Mouse (Mus musculus) brain, embryonic 14.5 days (tissue): ENCODE data around the gene Olfr643. TPM values are rescaled to one million over a fixed set of nuclear protein-coding genes. Genes with fewer than 3 reads are reported as not detected.

Experiments used
- DNase-seq: peaks from one replicate; pipeline ENCODE4 v3.0.0-alpha.2; 2011; ENCODE audit warnings: low read depth
- CTCF ChIP-seq: fragments of 200-500 bp; IDR thresholded peaks from 2 replicates; pipeline ENCODE4 v1.5.1; 2012; ENCODE audit warnings: inconsistent platforms, mild to moderate bottlenecking, moderate library complexity, borderline replicate concordance; ENCODE audit not compliant: insufficient read depth, insufficient read length; ENCODE audit errors: extremely low read depth
- POLR2A ChIP-seq: fragments of 200-500 bp; IDR thresholded peaks from 2 replicates; pipeline ENCODE4 v1.6.1; 2012; ENCODE audit warnings: mild to moderate bottlenecking, inconsistent platforms, borderline replicate concordance; ENCODE audit not compliant: poor library complexity, insufficient read depth, insufficient read length, severe bottlenecking; ENCODE audit errors: extremely low read depth
- polyA plus RNA-seq: library from polyadenylated mRNA; depleted of rRNA; stranded (reverse); fragments of >200 nt; gene quantifications from 2 replicates; pipeline ENCODE4 v1.2.3, GENCODE M21; 2012; rRNA removed

Olfr643 gene
- not detected in 2 replicates for polyA plus RNA-seq

DNA sequence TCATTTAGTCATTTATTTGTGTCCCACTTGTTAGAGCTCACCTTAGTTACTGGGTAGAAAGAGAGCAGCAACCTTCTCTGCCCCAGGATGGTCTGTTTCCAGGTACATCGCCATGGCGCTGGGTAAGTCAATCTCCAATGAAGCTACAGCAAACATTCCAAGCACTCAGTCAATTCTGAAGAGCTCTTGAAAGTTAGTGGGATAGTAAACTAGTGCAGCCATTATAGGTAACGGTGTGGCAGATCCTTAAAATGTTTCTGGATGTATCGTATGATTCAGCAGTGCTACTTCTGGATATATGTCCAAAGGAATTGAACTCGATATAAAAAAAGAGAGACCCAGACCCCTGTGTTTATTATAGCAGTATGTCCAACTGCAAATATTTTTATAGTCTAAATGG is at the start of gene Olfr643:
Gene Olfr643 (minus strand): TSS at position 101 of the 400 bp plus-strand sequence.
- DNase-seq = no peak
- TF ChIP-seq POLR2A (no peak), CTCF (no peak)

DNA sequence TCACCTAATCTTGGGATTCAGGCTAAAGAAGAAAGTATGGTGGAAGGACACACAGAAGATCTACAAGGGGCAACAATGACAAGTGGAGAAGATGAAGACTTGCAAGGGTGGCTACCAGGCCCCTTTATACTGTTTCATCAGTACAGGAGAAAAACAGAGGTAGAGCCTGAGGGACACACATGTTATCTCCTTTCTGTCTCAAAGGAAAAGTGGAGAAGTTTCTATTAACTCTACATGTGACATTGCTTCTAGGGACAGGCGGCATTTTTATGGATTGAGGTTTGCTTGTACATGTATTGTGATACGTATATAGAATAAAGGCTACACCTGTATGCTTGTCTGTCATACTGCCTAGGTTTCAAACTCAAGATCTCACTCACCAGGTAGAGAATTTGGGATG is 46.1 kb upstream of the Olfr643 start, which contains the start of gene Olfr648:
Gene Olfr648 (minus strand): TSS at position 101 of the 400 bp plus-strand sequence.
- TF ChIP-seq POLR2A (no peak), CTCF (no peak)
- no peak for DNase-seq

DNA sequence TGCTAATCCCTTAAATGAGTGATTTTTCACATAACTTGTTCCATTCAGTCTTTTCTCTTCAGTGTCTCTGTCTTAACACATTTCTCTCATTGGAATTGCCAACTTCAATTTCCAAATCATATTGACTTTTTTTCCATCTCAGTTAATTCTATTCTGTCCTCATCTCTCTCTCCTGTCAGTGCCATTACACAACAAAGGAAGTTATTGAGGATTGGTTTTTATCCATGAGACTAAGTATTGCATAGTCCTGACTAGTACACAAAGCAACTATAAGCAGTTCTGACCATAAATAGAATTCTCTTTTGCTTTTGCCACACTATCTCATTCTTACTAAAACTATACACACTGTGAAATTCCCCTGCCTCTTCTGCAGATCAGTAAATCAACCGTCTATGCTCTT is 41.9 kb upstream of the Olfr643 start:
- DNase-seq = no peak
- TF ChIP-seq CTCF (no peak), POLR2A (no peak)

DNA sequence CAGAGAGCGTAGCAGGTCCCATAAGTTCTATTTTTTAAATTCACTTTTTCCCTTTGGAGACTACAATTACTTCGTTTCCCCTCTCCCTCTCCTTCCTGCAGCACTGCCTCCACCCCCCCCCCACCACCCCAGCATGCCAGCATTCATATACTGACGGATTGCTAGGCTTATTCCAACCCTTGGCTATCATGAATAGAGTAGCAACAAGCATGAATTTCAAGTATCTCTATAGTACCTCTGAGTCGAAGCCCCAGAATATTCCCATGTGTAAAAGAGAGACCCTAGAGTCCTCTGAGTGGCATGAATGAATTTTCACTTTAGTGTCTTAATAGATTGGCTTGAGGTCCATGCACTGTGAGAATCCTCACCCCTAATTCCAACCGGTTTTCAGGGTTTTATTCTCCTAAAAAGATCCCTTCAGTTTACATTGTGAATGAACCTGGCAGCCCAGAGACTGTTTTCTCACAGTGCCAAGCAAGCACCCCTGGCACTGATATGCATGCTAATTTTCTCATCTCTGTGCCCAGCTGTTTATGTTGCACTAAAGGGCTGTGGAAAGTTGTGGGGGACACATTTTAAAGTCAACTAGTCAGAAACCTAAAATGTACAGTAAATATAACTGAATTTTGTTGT is 41.3 kb upstream of the Olfr643 start:
- DNase-seq = no peak
- TF ChIP-seq CTCF = no peak
- TF ChIP-seq POLR2A = no peak

DNA sequence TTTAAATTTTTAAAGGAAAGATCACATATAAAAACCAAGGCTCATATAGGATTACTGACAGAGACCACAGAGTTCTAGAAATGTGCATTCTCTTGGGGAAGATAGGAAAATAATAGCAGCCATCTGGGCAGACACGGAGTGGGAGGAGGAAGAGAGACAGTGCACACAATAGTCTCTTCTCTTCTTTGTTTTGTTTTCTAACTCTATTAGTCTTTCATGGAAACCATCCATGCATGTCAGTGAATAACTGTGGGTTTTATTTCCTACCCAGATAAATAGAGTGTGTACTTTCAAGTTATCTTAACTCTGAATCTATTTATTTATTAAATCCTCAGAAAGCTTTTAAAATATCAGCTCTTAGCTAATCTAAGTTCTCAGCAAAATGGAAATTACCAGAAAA is 37.9 kb upstream of the Olfr643 start:
- TF ChIP-seq POLR2A (no peak), CTCF (no peak)
- no peak for DNase-seq

DNA sequence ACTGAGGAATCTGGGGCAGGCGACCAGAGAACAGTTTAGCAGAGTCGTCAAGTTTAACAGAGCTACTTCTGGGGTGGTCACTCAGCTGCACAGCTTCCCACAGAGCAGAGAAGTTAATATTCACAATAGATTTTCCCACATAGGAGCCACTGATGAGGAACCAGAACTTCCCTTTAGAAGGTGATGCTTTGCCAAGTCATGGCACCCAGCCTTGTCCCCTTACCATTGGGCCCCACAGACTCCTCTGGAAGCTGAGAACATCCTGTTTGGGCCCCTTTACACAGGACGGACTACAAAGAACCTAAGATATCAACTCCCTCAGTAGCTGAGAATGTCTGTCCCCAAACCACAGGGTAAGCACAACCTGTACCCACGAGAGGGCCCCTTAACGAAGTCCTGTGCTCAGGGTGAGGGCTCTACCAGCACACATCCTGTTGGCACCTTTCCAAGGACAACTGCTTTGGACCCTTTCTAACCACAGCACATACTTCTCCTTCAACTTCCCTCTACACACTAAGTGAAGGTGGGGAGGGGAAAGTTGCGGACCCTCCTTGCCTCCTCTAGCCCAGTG is 32.5 kb upstream of the Olfr643 start:
- no peak for DNase-seq
- TF ChIP-seq CTCF (no peak), POLR2A (no peak)

DNA sequence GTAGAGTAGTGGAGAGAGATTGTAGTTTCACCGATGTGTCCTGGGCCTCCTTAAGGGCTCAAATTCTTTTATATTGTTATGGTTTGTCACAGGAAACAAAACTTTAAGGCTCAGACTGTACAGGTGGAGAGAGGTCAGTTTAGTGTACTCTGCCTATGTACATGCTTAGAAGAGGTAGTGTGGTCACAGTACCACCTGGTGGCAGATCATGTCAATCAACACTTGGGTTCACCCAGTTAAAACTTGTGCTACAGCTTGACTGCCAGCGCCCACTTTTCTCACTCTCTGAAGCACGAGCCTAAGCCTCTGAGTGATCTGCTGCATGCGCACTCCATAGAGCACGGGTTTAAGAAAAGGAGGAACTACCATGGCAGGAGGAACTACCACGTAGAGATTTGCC is 29.9 kb upstream of the Olfr643 start:
- no peak for TF ChIP-seq POLR2A
- no peak for DNase-seq

DNA sequence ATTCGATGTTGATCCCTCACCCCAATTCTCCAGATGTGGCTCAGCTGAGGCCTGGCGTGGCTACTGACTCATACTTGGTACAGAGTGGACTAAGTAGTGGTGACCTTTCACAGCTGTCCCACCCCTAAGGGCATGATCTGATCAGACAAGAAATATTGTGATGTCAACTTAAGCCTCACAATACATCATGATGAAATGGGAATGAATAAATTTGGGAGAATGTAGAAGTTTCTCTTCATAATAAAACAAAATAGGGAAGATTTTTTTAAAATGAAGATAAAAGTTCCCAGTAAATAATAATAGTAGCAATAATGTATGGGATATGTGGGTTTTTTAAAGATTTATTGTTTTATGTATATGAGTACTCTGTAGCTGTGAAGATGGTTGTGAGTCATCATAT is 13.3 kb upstream of the Olfr643 start, which contains the start of gene Ubqlnl:
Gene Ubqlnl (minus strand): TSS at position 101 of the 400 bp plus-strand sequence.
- TF ChIP-seq CTCF (no peak), POLR2A (no peak)
- no peak for DNase-seq

DNA sequence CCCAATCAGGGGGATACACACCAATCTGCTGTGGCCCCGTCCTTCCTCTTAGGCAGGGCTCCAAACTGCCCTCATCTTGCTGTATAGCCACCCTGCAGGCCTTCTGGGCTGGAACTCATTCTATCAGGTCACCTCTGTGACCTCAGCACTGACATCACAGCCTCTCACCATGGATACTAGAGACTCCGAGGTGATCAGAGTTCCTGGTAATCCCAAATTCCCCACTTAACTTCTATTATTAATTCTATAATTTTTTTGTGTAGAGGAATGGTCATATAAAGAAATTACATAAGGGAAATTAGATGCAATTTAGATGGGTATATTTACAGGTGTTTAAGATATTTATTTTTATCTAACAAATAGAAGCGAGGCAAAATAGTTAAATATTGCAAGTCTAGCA is 6.0 kb upstream of the Olfr643 start, which contains the start of gene Ubqln3:
Gene Ubqln3 (minus strand): TSS at position 101 of the 400 bp plus-strand sequence.
- TF ChIP-seq POLR2A (no peak), CTCF (no peak)
- no peak for DNase-seq

DNA sequence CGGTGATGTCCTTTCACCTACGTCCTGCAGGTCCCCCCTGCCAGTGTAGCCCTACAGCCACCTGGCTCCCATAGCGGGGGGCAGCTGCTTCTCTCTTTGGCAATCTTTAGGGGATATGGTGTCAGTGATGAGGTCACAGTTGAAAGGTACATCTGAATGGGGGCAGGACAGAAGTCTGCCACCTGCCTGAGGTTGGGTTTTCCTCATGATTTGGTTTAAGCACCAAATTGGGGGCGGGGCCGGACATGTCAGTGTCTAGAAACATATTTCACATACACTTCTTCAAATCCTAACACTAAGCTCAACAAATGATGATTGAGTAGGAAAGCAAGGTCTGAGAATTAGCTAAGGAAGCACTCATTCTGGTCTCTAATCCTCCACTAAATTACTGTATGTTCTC is 7.5 kb downstream of the Olfr643 start, which contains the start of gene Ubqln5:
Gene Ubqln5 (minus strand): TSS at position 101 of the 400 bp plus-strand sequence.
- no peak for DNase-seq
- TF ChIP-seq CTCF (no peak), POLR2A (no peak)

DNA sequence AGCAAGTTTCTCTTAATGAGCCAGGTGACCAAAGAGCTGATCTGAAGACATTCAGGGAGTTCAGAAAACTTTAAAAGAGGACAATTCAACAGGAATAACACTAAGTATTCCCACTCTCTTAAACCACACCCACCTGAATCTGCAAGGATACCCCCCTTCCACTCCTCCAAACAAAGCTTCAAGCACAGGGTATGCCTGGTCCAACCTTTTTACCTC is 32.5 kb downstream of the Olfr643 start, which contains the start of gene Olfr646:
Gene Olfr646 (plus strand): TSS at position 117 of the 216 bp plus-strand sequence.
- TF ChIP-seq CTCF = no peak
- no peak for TF ChIP-seq POLR2A
- no peak for DNase-seq
